Mouse (Mus musculus): ENCODE measurements around the gene Tars2.
"Not testable (repeated sequence)": the region's sequence is repeated elsewhere in the genome, so short reads cannot be mapped to it uniquely, and the experiment has no call there.

The Tars2 gene

GRCm38 (mm10) chr3:95760106-95760505, at the start of gene Tars2:
TSS of gene Tars2 (minus strand) at chr3:95760206.
- DNase-seq (ENCODE audit: low spot score in 2 of 2) = no peak

GRCm38 (mm10) chr3:95808384-95808783, 48.4 kb upstream of the Tars2 start:
- DNase-seq (ENCODE audit: low spot score in 2 of 2) = no peak

DNA sequence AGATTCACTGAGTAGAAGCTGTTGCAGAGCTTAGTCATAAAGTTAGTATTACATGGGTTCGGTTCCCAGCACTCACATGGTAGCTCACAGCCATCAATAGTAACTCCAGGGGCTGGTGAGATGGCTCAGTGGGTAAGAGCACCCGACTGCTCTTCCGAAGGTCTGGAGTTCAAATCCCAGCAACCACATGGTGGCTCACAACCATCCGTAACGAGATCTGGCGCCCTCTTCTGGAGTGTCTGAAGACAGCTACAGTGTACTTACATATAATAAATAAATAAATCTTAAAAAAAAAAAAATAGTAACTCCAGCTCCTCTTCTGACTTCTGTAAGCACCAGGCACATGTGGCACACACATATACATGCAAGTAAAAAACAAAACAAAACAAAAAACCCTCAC, 47.6 kb upstream of the Tars2 start:
- not testable (repeated sequence) for DNase-seq (ENCODE audit: low spot score in 2 of 2)

DNA sequence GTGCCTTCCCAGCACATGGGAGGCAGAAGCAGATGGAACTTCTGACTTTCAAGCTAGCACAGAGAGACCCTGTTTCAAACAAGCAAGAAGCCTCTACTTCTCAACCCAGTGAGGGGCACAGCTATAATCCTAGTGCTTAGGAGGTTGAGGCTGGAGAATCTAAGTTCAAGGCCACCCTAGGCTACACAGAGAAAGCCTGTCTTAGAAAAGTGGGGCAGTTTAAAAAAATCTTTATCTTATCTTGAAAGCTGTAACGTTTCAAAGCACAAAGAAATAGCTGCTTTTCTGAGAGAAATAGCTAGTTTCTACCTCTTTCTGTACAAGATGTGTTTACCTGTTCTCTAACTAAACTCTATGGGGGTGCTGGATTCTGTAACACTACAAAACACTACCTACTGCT, 46.7 kb upstream of the Tars2 start:
- no peak for DNase-seq (ENCODE audit: low spot score in 2 of 2)

DNA sequence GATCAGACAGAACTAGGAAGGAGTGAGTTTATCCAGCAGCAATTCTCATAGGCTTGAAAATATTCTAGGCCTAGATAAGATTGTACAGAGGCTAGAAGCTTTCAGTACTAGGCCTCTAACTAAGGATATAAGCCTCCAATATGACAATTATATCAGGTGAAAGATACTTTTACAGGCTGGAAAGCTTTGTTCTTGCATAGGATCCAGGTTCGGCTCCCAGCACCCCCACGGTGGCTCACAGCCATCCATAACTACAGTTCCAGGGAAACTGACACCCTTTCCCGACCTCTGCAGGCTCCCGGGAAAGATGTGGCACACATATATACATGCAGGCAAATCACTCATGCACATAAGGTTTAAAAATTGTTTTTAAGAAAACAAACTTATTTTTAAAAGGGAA, 43.8 kb upstream of the Tars2 start:
- no peak for DNase-seq (ENCODE audit: low spot score in 2 of 2)

DNA sequence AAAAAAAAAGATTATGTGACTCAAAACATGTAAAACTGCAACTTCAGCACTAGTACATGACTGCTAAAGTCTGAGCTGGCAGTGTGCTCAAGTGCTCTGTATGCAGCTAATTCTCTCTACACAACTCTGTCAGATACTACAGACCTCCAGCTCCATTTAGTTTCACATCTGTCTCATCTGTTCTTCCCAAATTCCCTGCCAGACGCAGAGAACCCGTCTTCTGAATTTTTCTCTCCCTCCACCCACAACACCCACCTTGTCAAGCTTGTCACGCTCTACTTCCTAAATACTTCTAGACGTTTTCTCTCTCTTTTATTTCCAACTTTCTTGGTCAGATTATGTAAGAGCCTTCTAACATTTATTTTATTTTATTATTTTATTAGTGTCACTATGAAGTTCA, 38.8 kb upstream of the Tars2 start:
- no peak for DNase-seq (ENCODE audit: low spot score in 2 of 2)

- DNase-seq (ENCODE audit: low spot score in 2 of 2) = no peak
These were observed 34.3 kb upstream of the Tars2 start for GRCm38 (mm10) chr3:95794299-95794698.

- DNase-seq (ENCODE audit: low spot score in 2 of 2) = no peak
These were observed 33.7 kb upstream of the Tars2 start for GRCm38 (mm10) chr3:95793662-95794061.

- no peak for DNase-seq (ENCODE audit: low spot score in 2 of 2)
These were observed 25.5 kb upstream of the Tars2 start for GRCm38 (mm10) chr3:95785501-95785900.

- no peak for DNase-seq (ENCODE audit: low spot score in 2 of 2)
These were observed 12.0 kb upstream of the Tars2 start for GRCm38 (mm10) chr3:95771985-95772384.

GRCm38 (mm10) chr3:95765534-95765933, 5.5 kb upstream of the Tars2 start:
- no peak for DNase-seq (ENCODE audit: low spot score in 2 of 2)

DNA sequence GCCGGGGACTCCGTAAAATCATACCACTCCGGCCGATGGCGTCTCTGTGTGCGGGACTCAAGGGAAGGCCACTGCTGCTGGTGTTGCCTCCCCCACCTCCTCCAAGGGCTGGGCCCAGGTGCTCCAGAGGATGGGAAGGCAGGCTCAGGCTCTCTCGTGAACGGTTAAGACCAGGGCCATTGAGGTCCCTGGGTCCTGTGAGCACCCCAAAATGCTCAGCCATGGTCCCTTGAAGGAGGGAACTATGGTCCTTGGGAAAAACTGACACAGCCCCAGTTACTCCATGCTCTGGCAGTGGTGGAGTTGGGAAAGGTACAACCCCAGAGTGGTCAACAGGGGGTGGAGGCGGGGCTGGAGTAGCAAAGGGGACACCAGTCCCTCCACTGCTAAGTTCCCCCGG, 3.8 kb upstream of the Tars2 start:
- no peak for DNase-seq (ENCODE audit: low spot score in 2 of 2)

DNA sequence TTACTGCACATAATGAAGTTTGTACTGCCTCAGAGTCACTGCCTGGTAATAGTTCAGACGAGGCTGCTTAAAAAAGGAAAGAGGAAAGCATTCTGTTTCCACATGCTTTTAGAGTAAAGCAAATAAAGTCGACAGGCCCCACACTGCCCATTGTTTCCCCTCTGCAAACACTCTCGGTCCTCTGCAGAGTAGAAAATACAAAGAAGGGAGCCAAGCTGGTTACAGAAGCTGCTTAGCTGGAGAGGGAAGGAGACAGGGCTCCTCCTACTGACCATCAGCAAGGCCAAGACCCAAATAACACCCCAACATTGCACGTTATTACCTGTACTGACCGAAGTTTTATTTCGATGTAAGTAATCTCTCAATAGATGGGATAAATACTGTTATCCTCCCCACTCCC, 3.0 kb upstream of the Tars2 start:
- DNase-seq (ENCODE audit: low spot score in 2 of 2) = no peak

DNA sequence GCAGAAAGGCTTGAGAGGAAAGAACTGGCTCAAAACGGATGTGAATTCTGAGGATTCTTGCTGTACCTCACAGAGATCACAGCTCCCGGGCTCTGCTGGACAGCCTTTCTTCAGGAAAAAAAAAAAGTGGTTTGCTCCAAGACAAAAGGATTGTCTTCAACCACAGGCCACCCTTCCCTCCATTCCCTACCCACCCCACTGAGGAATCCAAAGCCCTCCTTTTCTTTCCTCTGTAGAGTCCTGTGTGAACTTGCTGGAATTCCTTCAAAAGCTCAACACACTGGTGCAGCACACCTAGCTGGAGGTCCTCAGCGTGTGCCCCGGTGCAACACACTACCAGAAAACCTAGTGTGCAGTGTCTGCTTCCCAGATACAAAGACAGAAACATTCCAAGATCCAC, 1.8 kb upstream of the Tars2 start:
- DNase-seq (ENCODE audit: low spot score in 2 of 2) = no peak

GRCm38 (mm10) chr3:95760656-95761055, 650 bp upstream of the Tars2 start:
- DNase-seq (ENCODE audit: low spot score in 2 of 2) = no peak

GRCm38 (mm10) chr3:95758467-95759218, 1.4 kb downstream of the Tars2 start:
- DNase-seq (ENCODE audit: low spot score in 2 of 2) = no peak

DNA sequence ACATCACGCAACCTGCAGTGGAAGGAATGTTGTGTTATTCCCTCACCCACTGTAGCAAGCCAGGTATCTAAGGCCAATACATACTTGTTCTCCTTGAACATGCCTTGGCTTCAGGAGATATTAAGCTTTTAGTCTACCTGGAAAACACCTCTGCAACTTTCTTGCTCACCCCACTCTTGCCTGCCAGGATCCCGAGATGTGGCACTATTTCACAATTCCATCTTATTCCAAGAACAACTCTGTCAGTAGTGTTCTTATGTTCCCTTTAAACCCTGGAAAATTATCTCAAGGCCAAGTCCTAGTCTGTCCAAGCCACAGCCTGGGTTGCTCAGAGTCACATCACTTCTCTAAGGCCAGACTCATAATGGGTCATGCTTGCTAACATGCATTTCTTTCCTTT, 3.2 kb downstream of the Tars2 start:
- no peak for DNase-seq (ENCODE audit: low spot score in 2 of 2)

- DNase-seq (ENCODE audit: low spot score in 2 of 2) = peak; percentile 90 to 92
These were observed 5.4 kb downstream of the Tars2 start for GRCm38 (mm10) chr3:95754345-95755206.

- no peak for DNase-seq (ENCODE audit: low spot score in 2 of 2)
These were observed 7.1 kb downstream of the Tars2 start for GRCm38 (mm10) chr3:95752935-95753334.

- DNase-seq (ENCODE audit: low spot score in 2 of 2) = no peak
These were observed 19.6 kb downstream of the Tars2 start for GRCm38 (mm10) chr3:95740406-95740805.

GRCm38 (mm10) chr3:95739353-95740104, 20.5 kb downstream of the Tars2 start, which contains the start of gene Ecm1:
TSS of gene Ecm1 (minus strand) at chr3:95739569.
- DNase-seq (ENCODE audit: low spot score in 2 of 2) = peak; percentile 50 to 80

DNA sequence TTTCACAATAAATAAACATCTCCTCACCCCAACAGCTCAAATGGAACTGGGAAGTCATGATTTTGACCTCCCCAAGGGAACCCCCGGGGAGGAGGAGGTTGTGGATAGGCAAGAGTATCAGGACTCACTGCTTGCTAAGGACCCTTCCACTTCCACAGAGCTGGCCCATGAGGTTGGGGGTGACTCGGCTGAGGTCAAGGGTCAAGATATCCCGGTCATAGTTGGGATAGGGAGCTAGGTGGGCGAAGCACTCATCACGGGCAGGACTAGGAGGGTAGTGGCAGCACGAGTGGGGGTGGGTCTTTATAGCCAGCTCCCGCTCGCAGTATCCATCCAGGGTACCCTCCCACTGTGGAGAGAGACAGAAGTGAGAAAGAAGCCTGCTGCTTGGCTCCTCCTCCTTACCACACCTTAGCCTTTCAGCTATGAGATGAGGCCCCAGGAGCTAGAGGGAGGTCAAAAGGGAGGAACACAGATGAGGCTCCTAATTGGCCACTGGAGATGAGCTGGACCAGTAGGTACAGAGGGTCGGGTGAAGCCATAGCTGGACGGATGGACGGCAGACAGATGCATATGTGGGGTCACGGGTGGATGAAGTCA, 24.8 kb downstream of the Tars2 start:
- no peak for DNase-seq (ENCODE audit: low spot score in 2 of 2)
